Mouse (Mus musculus) kidney, adult 18-20 months (tissue): Measurements from ENCODE around the gene Mybpc1.
"Not testable (repeated sequence)": the region's sequence is repeated elsewhere in the genome, so short reads cannot be mapped to it uniquely, and the experiment has no call there.

Source experiments
- DNase-seq: peaks from one replicate; pipeline ENCODE4 v3.0.0; 2021

Gene Mybpc1

GRCm38 (mm10) chr10:88491632-88492031 lies 113.3 kb downstream of the Mybpc1 start:
- DNase-seq: no peak

- DNase-seq: no peak
Observed at GRCm38 (mm10) chr10:88488629-88489028, 116.3 kb downstream of the Mybpc1 start.

GRCm38 (mm10) chr10:88482866-88483265 lies 122.1 kb downstream of the Mybpc1 start:
- DNase-seq: not testable (repeated sequence)
